In genomic region chr8:99184186-99184585, GRCm38 (mm10) we compare ENCODE assay signal across 21 mouse cellular contexts.
A peak's percentile ranks its signal among the peaks of the same experiment; 100 is the strongest.
DNase-seq lines count a peak whose midpoint lies in the region; ATAC-seq and TF ChIP-seq lines count a peak whose summit lies in the region.
"Had no signal": no experiment of that assay in that cellular context is flagged by ENCODE, and none has a peak within 500 bp of the region (broad histone marks: within the 10 kb centered on the region; RNA-seq: fewer than 3 reads in every experiment).

No protein-coding gene starts in this region.

- H3K9me3 ChIP-seq in midbrain, embryonic 11.5 days (ENCODE audit: control insufficient read depth, low read length) = no peaks in the 10 kb centered on the region
- no peaks in the 10 kb centered on the region for H3K9me3 ChIP-seq in midbrain, embryonic 15.5 days
- H3K9me3 ChIP-seq: embryonic facial prominence, embryonic 10.5 days; forebrain, embryonic 13.5 days; heart, embryonic 13.5 days had no signal

- H3K4me1 ChIP-seq in midbrain, embryonic 11.5 days (ENCODE audit: control insufficient read depth, insufficient read depth, low read length) = no peaks in the 10 kb centered on the region
- no peaks in the 10 kb centered on the region for H3K4me1 ChIP-seq in midbrain, embryonic 15.5 days
- H3K4me1 ChIP-seq: embryonic facial prominence, embryonic 10.5 days; forebrain, embryonic 13.5 days; heart, embryonic 13.5 days had no signal

- no peak overlapping the region for H3K9ac ChIP-seq in midbrain, embryonic 11.5 days (ENCODE audit: low read length)
- H3K9ac ChIP-seq in midbrain, embryonic 15.5 days = no peak overlapping the region
- H3K9ac ChIP-seq: forebrain, embryonic 13.5 days; forebrain, postnatal 0 days; heart, embryonic 13.5 days had no signal

- no peak overlapping the region for H3K4me2 ChIP-seq in midbrain, embryonic 11.5 days
- no peak overlapping the region for H3K4me2 ChIP-seq in midbrain, embryonic 15.5 days
- H3K4me2 ChIP-seq: forebrain, embryonic 13.5 days; heart, embryonic 13.5 days had no signal

- intact Hi-C loops in left cerebral cortex, adult 2 months (cut with DNase I) = no loop called here

- H3K4me3 ChIP-seq in left cerebral cortex, adult 2 months = no peak overlapping the region
- H3K4me3 ChIP-seq in midbrain, embryonic 11.5 days (ENCODE audit: low read depth, low read length) = no peak overlapping the region
- H3K4me3 ChIP-seq in midbrain, embryonic 15.5 days = no peak overlapping the region
- H3K4me3 ChIP-seq: embryonic facial prominence, embryonic 10.5 days; forebrain, embryonic 13.5 days; heart, embryonic 13.5 days had no signal

- peak; percentile 9 for TF ChIP-seq CTCF in left cerebral cortex, adult 2 months (IDR thresholded peaks at IDR 0.05)

- H3K27me3 ChIP-seq in midbrain, embryonic 11.5 days (ENCODE audit: control insufficient read depth, insufficient read depth, low read length) = no peaks in the 10 kb centered on the region
- no peaks in the 10 kb centered on the region for H3K27me3 ChIP-seq in midbrain, embryonic 15.5 days (replicated peaks)
- H3K27me3 ChIP-seq: forebrain, embryonic 13.5 days; Patski had no signal

- ATAC-seq in midbrain, embryonic 11.5 days (ENCODE audit: low FRiP score) = no peak
- no peak for ATAC-seq in midbrain, embryonic 15.5 days (replicated peaks)
- ATAC-seq: activated CD4-positive, CD25-positive, alpha-beta regulatory T cell, adult 4 months; forebrain, embryonic 13.5 days; forebrain, postnatal 0 days; hindbrain, postnatal 0 days; Patski had no signal

- peak; percentile 7 to 36 for DNase-seq in frontal cortex, adult 2 months (ENCODE audit: extremely low spot score in 1 of 2, low spot score in 1 of 2)
- no peak for DNase-seq in frontal cortex, postnatal 10 days (ENCODE audit: low spot score in 2 of 2)
- no peak for DNase-seq in left cerebral cortex, adult 2 months (ENCODE audit: extremely low spot score in 1 of 2, low spot score in 2 of 2)
- DNase-seq in left cerebral cortex, adult 11 months (ENCODE audit: low spot score) = no peak
- peak; percentile 6 for DNase-seq in midbrain, embryonic 11.5 days (ENCODE audit: low spot score, missing footprints)
- DNase-seq in brain, adult 2 months (ENCODE audit: low read depth, low spot score) = peak; percentile 31
- DNase-seq: adrenal gland, postnatal 14 days; cerebellum, adult 18-20 months; cerebellum, adult 9-11 months; cerebellum, postnatal 36 days; forebrain, postnatal 0 days; gastrocnemius, postnatal 36 days; heart, adult 11 months; heart, postnatal 36 days had no signal

- H3K36me3 ChIP-seq in midbrain, embryonic 11.5 days (ENCODE audit: control insufficient read depth, insufficient read depth, low read length) = no peaks in the 10 kb centered on the region
- no peaks in the 10 kb centered on the region for H3K36me3 ChIP-seq in midbrain, embryonic 15.5 days (replicated peaks)
- H3K36me3 ChIP-seq: embryonic facial prominence, embryonic 10.5 days; heart, embryonic 13.5 days had no signal

- H3K27ac ChIP-seq in left cerebral cortex, adult 2 months = no peak overlapping the region
- no peak overlapping the region for H3K27ac ChIP-seq in midbrain, embryonic 11.5 days (ENCODE audit: low read depth, low read length)
- H3K27ac ChIP-seq in midbrain, embryonic 15.5 days = no peak overlapping the region
- H3K27ac ChIP-seq: embryonic facial prominence, embryonic 10.5 days; forebrain, embryonic 13.5 days; heart, embryonic 13.5 days; hindbrain, postnatal 0 days had no signal

Comparison
In these comparisons a context has a peak if more than half of its experiments do, and no peak if none do; other contexts are left out.
1. DNase-seq: peak in frontal cortex, adult 2 months (2 of 2), midbrain, embryonic 11.5 days (single experiment) and brain, adult 2 months (single experiment); none in frontal cortex, postnatal 10 days (0 of 2), left cerebral cortex, adult 2 months (0 of 2) and left cerebral cortex, adult 11 months (single experiment).